Mouse (Mus musculus) bone marrow macrophage, adult 2 months (primary cell): ENCODE measurements at regions not wholly inside any gene's neighbourhood (a gene's known extent, or its start where the extent isn't known, plus 50 kb on each side); places are given as distances from the start of the nearest gene placed in this dataset.

ENCODE experiments used
- H3K27ac ChIP-seq: 2 replicates; pipeline ENCODE4 v1.5.1; 2012; ENCODE audit warnings: low read depth, low read length; ENCODE audit not compliant: insufficient read depth
- H3K4me1 ChIP-seq: 2 replicates; pipeline ENCODE4 v1.6.1; 2012; ENCODE audit warnings: low read length; ENCODE audit not compliant: control insufficient read depth, insufficient read depth
- H3K4me3 ChIP-seq: 2 replicates; pipeline ENCODE4 v1.5.1; 2012; ENCODE audit warnings: mild to moderate bottlenecking, low read length, moderate library complexity; ENCODE audit not compliant: insufficient read depth
- CTCF ChIP-seq: IDR thresholded peaks from 2 replicates; pipeline ENCODE4 v1.5.1; 2012; ENCODE audit warnings: low read depth, mild to moderate bottlenecking, low read length, moderate library complexity
- POLR2A ChIP-seq: IDR thresholded peaks from 2 replicates; pipeline ENCODE4 v1.6.1; 2012; ENCODE audit warnings: mild to moderate bottlenecking, low read depth, low read length, borderline replicate concordance

DNA sequence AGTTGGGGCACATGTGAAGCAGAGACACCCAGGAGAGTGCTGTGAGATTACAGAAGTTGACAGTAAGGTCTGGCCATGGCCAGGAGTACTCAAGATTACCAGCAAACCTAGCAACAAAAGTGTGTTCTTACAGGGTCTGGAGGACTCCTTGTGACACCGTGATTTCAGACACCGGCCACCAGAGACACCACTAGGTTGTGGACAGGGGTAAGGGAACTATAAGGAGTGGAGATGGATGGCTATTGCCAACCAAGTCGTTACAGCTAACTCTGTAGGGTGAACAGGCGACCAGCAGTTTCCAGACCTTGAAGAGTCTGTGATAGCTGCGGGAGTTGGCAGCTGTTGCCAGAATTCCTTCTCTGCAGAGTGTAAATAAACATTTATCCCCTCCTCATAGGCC, 54.4 kb upstream of the Cnih3 start:
- H3K27ac ChIP-seq = no peak overlapping the region
- no peaks in the 10 kb centered on the region for H3K4me1 ChIP-seq
- no peak overlapping the region for H3K4me3 ChIP-seq
- TF ChIP-seq POLR2A (no peak), CTCF (no peak)

DNA sequence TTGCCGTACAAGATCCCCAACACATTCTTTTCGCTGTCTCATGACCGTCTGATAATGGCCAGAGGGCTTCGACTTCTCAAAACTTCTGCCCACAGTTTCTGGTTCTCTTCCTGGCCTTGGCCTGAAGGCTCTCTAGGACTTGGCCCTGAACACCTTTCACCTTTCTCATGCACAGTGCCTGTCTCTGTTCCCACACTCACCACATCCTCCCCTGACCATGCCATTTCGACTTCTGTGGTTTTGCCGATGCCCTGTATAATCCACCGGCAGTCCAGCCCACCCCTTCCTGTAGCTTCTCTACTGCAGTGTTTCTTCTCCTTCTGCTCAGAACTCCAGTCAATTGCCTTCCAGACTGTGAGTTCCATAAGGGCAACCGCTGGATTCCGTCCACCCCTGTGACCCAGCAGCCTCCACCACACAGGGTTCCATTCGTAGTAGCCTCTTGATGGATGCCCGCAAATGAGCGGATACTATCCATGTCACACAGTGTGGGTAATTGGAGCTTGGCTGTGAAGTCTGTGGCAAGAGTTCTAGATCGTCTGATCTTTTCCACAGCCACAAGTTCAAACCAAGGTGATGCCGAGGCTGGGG, 53.3 kb upstream of the Cnih3 start:
- TF ChIP-seq CTCF (no peak), POLR2A (no peak)
- Histone ChIP-seq H3K27ac (no peak overlapping the region), H3K4me1 (no peaks in the 10 kb centered on the region), H3K4me3 (no peak overlapping the region)

DNA sequence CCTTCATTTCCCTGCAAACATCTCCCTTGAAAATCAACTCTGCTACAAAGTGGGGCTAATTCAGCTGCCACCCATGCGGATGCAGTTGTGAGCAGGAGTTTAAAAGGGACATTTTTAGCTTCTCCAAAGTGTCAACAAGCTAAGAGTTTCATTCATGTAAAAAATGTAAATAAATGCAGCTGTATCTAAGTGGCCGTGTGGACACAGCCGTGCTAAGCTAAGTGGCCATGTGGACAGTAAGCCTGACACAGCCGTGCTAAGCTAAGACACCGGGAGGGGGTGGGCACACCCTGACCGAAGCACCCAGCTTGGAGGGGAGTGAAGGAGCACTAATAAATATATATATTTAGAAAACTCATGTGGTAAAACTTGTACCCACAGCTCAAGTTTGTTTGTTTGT, 52.6 kb upstream of the Cnih3 start:
- no peaks in the 10 kb centered on the region for H3K4me1 ChIP-seq
- H3K4me3 ChIP-seq = no peak overlapping the region
- no peak overlapping the region for H3K27ac ChIP-seq
- TF ChIP-seq POLR2A (no peak), CTCF (no peak)

DNA sequence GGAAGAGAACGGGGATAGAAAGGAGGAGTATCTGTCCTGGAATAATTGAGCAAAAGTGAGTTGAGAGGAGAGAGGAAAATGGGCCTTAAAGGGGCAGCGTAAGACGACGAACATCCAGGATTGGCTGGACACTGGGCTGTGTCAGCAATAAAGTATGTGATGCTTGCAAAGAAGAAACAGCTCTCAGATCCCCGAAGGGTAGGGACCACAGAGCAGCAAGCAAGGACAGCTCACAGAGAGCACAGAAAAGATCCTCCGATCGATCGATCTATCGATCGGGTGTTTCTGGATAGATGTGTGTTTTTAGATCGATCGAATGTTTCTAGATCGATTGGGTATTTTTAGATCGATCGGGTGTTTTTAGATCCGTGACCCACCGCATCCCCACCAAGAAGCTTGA, 50.3 kb upstream of the Cnih3 start:
- no peaks in the 10 kb centered on the region for H3K4me1 ChIP-seq
- H3K27ac ChIP-seq = no peak overlapping the region
- no peak overlapping the region for H3K4me3 ChIP-seq
- TF ChIP-seq POLR2A = no peak
- TF ChIP-seq CTCF = no peak
